Mouse (Mus musculus) liver, adult 2 months (tissue): ENCODE measurements around the gene Brf1. TPM values are rescaled to one million over a fixed set of nuclear protein-coding genes. Genes with fewer than 3 reads are reported as not detected.

Experiments
- DNase-seq: peaks from one replicate; pipeline ENCODE4 v3.0.0-alpha.2; 2011; ENCODE audit warnings: low read depth, low spot score; ENCODE audit errors: extremely low read depth
- H3K27ac ChIP-seq: fragments of 200-500 bp; replicated peaks from 2 replicates; pipeline ENCODE4 v1.5.1; 2012; ENCODE audit warnings: low read depth, mild to moderate bottlenecking, control low read depth, inconsistent platforms, low read length; ENCODE audit not compliant: insufficient read depth
- H3K27me3 ChIP-seq: fragments of 200-500 bp; 2 replicates; pipeline ENCODE4 v1.6.1; 2012; ENCODE audit warnings: mild to moderate bottlenecking, moderate library complexity, low read length, inconsistent platforms; ENCODE audit not compliant: control insufficient read depth, insufficient read depth
- H3K36me3 ChIP-seq: fragments of 200-500 bp; 2 replicates; pipeline ENCODE4 v1.6.1; 2012; ENCODE audit warnings: low read length, inconsistent platforms; ENCODE audit not compliant: control insufficient read depth, insufficient read depth
- H3K4me1 ChIP-seq: fragments of 200-500 bp; 2 replicates; pipeline ENCODE4 v1.6.1; 2011; ENCODE audit warnings: low read length; ENCODE audit not compliant: control insufficient read depth, insufficient read depth
- H3K4me3 ChIP-seq: fragments of 200-500 bp; 2 replicates; pipeline ENCODE4 v1.5.1; 2011; ENCODE audit warnings: low read depth, mild to moderate bottlenecking, control low read depth, low read length, moderate library complexity; ENCODE audit not compliant: insufficient read depth
- H3K79me2 ChIP-seq: fragments of 200-500 bp; 2 replicates; pipeline ENCODE4 v1.6.1; 2012; ENCODE audit warnings: inconsistent platforms, mild to moderate bottlenecking, low read length, moderate library complexity; ENCODE audit not compliant: control insufficient read depth, insufficient read depth
- H3K9ac ChIP-seq: fragments of 200-500 bp; 2 replicates; pipeline ENCODE4 v1.6.1; 2012; ENCODE audit warnings: low read depth, mild to moderate bottlenecking, control low read depth, inconsistent platforms, low read length
- CTCF ChIP-seq: fragments of 200-500 bp; IDR thresholded peaks from 2 replicates; pipeline ENCODE4 v1.5.1; 2011; ENCODE audit warnings: low read depth, low read length, control low read depth
- POLR2A ChIP-seq: fragments of 200-500 bp; IDR thresholded peaks from 2 replicates; pipeline ENCODE4 v1.6.1; 2011; ENCODE audit warnings: low read length, control low read depth; ENCODE audit not compliant: insufficient read depth; ENCODE audit errors: extremely low read depth
- WGBS: fragments of 180-500 bp; shearing (Covaris S2); methylation state at CpG from one replicate; pipeline ENCODE4 v1.1.7; 2018; 5-methylcytosine and 5-hydroxymethylcytosine counted together
- polyA plus RNA-seq: library from polyadenylated mRNA; depleted of rRNA; stranded (reverse); fragments of >200 nt; gene quantifications from 2 replicates; pipeline ENCODE4 v1.2.3, GENCODE M21; 2012
- total RNA-seq: library from RNA; depleted of rRNA; stranded (reverse); fragments of >200 nt; gene quantifications from 2 replicates; pipeline ENCODE4 v1.2.3, GENCODE M21; 2014

The Brf1 gene
- total and polyA plus RNA-seq, 2 experiments, result 17.1 to 31.5 TPM

DNA sequence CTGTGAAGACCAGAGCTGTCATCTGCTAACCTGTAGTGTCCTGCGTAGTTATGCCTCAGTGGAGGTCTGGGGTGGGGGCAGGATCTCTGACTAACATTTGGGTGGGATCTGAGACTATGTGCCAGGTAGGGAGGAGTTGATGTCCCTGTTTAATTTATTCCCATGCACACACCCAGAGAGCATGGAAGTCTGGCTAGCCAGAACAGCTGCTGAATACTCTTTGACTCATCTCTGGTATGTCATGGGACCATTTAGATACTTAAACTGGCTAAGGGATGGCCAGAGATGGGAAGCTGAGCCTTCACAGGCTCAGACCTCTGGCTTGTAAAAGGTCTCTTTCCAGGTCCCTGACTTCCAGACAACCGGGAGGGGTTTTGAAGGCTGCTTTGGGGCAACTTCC lies 27.0 kb upstream of the Brf1 start:
- Histone ChIP-seq H3K36me3 (no peaks in the 10 kb centered on the region), H3K27me3 (no peaks in the 10 kb centered on the region), H3K4me3 (no peak overlapping the region), H3K79me2 (peaks cover 15% of the 10 kb centered on the region; the same call in 1 of the 2 replicates), H3K4me1 (0 out of 2 replicates have a peak, but pooled peaks cover 2% of the 10 kb centered on the region), H3K9ac (no peak overlapping the region), H3K27ac (no peak overlapping the region)
- TF ChIP-seq CTCF (no peak), POLR2A (no peak)
- DNase-seq, result no peak
- 99% methylated on average over 2 of the region's 2 CpGs for WGBS

DNA sequence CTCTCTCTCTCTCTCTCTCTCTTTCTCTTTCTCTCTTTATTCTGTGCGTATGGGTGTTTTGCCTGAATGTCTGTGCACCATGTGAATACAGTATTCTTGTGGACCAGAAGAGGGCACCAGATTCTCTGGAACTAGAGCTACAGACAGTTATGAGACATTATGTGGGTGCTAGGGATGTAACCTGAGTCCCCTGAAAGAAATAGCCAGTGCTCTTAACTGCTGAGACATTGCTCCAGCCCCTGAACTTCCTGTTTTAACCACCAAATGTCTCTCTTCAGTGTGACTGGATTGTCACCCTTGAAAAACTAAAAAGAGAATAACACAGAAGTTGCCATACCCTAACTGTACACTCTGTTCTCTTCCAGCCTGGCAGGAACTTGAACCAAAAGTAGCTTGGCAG lies 26.1 kb upstream of the Brf1 start:
- Histone ChIP-seq H3K79me2 (peaks cover 10% of the 10 kb centered on the region; the same call in 1 of the 2 replicates), H3K4me3 (no peak overlapping the region), H3K4me1 (0 out of 2 replicates have a peak, but pooled peaks cover 2% of the 10 kb centered on the region), H3K9ac (no peak overlapping the region), H3K27ac (no peak overlapping the region), H3K36me3 (no peaks in the 10 kb centered on the region), H3K27me3 (no peaks in the 10 kb centered on the region)
- TF ChIP-seq CTCF, result 0 out of 2 replicates have a peak, but pooled peaks have one; percentile 4
- TF ChIP-seq POLR2A, result no peak
- no peak for DNase-seq
- 96% methylated on average over 1 of the region's 1 CpGs for WGBS

DNA sequence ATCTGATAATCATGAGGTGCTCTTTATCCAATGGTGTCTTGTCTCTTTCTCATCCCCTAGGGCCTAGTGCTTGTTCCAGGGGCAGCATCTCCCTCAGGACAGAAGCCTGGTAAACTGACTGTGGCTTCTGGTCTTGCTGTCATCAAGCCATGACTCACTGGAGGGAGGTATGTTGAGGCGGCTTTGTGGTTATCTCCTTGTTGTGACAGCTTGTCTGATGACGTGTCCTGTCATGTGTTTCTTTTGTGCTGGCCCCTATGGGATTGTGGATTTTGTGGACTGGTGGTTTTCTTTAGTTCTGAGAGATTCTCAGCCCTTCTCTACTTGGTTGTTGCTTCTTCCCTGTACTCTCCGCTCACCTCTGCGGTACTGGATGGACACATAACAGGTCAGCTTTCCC lies 22.6 kb upstream of the Brf1 start:
- TF ChIP-seq CTCF, result no peak
- TF ChIP-seq POLR2A, result no peak
- 93% methylated on average over 4 of the region's 4 CpGs for WGBS

GRCm38 (mm10) chr12:113021488-113021887 lies 21.0 kb upstream of the Brf1 start:
- DNase-seq, result no peak
- no peak for TF ChIP-seq CTCF
- TF ChIP-seq POLR2A, result no peak
- H3K4me3 ChIP-seq, result no peak overlapping the region
- no peaks in the 10 kb centered on the region for H3K36me3 ChIP-seq
- no peaks in the 10 kb centered on the region for H3K4me1 ChIP-seq
- H3K27ac ChIP-seq, result no peak overlapping the region
- H3K27me3 ChIP-seq, result no peaks in the 10 kb centered on the region
- H3K79me2 ChIP-seq, result peaks cover 25% of the 10 kb centered on the region; the same call in 1 of the 2 replicates
- no peak overlapping the region for H3K9ac ChIP-seq

More for the DNA sequence above, 22.6 kb upstream of the Brf1 start:
- Histone ChIP-seq H3K27me3 (no peaks in the 10 kb centered on the region), H3K4me3 (no peak overlapping the region), H3K27ac (no peak overlapping the region), H3K79me2 (peaks cover 18% of the 10 kb centered on the region; the same call in 1 of the 2 replicates), H3K4me1 (no peaks in the 10 kb centered on the region), H3K36me3 (no peaks in the 10 kb centered on the region), H3K9ac (no peak overlapping the region)
- no peak for DNase-seq

DNA sequence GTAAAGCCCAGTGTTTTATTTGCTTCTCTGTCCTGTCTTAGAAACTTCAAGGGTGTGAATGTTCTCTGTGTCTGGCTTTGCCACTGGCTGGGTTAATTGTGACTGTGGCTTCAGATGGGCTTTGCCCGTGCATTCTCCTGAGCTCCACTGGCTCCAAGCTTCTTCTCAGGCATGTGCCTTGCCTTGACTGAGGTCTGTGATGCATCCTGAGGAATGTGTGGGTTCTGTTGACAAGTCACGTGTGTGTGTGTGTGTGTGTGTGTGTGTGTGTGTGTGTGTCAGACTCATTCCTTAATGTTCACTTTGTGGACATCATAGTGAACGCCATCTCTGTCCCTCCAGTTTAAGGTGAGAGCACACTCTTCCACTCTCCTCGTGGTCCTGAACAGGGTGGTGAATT lies 18.3 kb upstream of the Brf1 start:
- peaks cover 25% of the 10 kb centered on the region; the same call in 1 of the 2 replicates for H3K79me2 ChIP-seq
- WGBS, result 91% methylated on average over 4 of the region's 4 CpGs
- no peak for DNase-seq
- H3K27me3 ChIP-seq, result no peaks in the 10 kb centered on the region
- H3K4me1 ChIP-seq, result peaks cover 11% of the 10 kb centered on the region
- no peaks in the 10 kb centered on the region for H3K36me3 ChIP-seq
- TF ChIP-seq POLR2A (no peak), CTCF (no peak)
- no peak overlapping the region for H3K9ac ChIP-seq
- no peak overlapping the region for H3K27ac ChIP-seq
- no peak overlapping the region for H3K4me3 ChIP-seq

GRCm38 (mm10) chr12:113017429-113017984 lies 17.0 kb upstream of the Brf1 start:
- Histone ChIP-seq H3K4me1 (peaks cover 11% of the 10 kb centered on the region), H3K4me3 (no peak overlapping the region), H3K36me3 (no peaks in the 10 kb centered on the region), H3K27me3 (no peaks in the 10 kb centered on the region), H3K79me2 (peaks cover 19% of the 10 kb centered on the region; the same call in 1 of the 2 replicates), H3K9ac (no peak overlapping the region), H3K27ac (no peak overlapping the region)
- no peak for DNase-seq
- WGBS, result 67% methylated on average over 9 of the region's 9 CpGs
- TF ChIP-seq CTCF (no peak), POLR2A (no peak)
